Mouse (Mus musculus): Measurements from ENCODE around the gene Hmgcs1.
"Not testable (repeated sequence)": the region's sequence is repeated elsewhere in the genome, so short reads cannot be mapped to it uniquely, and the experiment has no call there.

Hmgcs1 gene

DNA sequence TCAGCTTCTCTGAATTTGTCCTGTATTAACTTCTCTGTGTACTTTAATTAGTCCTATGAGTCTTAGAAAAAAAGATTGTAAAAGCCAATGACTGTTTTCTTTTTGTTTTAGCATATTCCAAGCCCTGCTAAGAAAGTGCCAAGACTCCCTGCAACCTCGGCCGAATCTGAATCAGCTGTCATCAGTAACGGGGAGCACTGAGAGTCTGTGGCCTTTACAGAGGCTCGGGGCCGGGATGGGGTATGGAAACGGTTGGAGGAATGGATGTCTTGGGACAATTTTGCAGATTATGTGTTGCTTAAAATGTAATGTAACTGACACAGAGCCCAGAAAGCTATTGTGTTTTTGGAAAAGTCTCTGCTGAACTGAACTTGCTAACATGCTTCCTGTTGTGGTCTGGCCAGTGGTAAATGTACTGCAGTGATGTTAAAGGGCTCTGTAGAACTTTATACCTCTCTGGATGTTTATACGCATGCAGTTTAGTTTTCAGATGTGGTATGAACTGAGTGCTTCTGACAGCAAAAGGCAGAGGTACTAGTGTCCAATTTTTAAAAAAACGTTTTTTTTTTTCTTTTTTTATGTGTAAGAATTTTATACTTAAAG, 16.2 kb downstream of the Hmgcs1 start:
- DNase-seq (ENCODE audit: low spot score in 2 of 2), result not testable (repeated sequence)

DNA sequence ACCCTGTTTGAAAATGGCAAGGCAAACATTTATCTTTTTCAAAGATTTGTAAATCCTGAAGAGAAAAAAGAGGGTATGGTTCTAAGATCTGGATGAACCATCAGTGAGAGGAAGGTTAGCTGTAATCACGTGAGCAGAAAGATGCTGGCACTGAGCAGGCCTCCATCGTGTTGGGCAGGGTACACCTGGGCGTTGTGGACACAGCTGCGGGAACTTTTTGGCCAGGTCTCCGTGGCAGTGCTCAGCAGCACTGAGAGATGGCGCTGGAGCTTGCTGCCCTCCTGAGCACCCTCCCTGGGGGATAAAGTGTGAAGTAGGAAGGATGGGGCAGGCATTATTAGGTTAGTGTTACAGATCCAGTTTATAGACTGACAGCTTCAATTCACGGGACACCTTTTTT, 16.8 kb downstream of the Hmgcs1 start:
- no peak for DNase-seq (ENCODE audit: low spot score in 2 of 2)

DNA sequence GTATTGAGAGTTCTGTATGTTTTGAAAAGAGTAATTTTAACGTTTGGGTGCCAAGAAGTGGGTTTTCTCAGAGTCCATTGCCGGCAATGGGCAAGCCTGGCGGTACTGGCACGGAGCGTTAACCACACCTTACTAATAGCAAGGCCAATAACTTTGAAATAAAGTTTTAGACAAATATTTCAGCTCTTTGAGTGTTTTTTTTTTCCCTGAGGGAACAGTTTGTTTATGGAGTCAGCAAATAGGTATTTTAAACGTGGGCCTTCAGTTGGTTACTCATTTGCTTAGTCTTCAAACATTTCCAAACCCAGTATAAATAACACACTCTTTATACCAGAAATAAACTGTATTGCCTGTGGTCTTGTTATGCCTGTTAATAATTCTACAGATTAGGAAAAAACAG, 17.7 kb downstream of the Hmgcs1 start:
- DNase-seq (ENCODE audit: low spot score in 2 of 2), result no peak

DNA sequence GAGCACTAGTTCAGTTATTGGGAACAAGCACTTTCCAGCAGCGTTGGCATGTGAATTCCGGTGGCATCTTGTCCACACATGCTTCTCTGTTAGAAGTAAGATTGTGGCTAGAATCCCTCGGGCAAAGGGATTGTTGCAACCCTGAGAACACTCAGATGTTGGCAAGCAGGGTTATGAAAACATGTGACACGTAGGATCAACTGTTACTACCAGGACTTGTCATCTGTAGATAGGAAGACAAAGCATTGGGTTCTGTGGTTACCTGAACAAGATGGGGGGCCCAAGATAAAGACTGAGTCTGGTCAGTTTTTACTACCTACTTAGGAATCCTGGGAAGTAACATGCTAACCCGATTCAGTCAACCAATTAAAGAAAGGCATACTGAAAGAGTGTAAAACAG, 18.8 kb downstream of the Hmgcs1 start:
- DNase-seq (ENCODE audit: low spot score in 2 of 2), result no peak

DNA sequence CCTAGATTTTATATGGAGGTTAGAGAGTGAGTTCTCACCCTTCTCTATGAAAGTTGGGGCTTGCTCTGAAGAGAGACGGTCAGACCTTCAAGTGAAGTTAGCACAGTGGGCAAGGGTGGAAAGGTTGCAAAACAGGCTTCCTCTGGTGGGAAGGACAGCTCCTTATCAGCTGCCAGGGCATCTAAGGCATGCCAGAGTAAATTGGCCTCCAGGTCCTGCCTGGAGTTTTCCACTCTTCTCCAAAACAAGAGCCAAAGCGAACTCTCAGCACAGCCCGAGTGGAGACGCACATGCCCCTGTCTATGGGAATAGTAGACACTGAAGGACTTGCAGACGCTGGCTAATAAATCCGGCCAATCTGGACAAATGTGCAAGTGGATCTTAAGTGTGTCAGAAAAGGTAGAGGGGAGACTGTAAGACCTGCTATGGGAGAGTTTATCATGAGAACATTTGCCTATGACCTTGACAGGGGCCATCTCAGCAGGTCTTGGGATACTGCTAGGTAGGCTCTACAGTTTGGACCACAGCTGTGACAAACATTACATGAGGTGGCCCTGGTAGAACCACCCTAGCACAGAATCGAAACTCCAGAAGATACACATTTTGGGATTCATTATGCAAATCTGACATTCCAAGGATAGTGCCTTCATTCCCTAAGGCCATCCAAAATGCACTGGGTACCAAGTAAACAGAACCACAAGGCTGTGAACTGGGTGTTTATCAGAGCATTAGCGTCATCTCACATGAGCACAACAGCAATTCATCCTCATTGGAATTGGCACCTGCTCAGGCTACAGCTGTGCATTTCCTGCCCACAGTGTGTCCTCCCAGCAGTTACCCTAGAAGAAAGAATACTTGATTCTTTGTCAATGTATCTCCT, 19.4 kb downstream of the Hmgcs1 start:
- DNase-seq (ENCODE audit: low spot score in 2 of 2), result no peak

DNA sequence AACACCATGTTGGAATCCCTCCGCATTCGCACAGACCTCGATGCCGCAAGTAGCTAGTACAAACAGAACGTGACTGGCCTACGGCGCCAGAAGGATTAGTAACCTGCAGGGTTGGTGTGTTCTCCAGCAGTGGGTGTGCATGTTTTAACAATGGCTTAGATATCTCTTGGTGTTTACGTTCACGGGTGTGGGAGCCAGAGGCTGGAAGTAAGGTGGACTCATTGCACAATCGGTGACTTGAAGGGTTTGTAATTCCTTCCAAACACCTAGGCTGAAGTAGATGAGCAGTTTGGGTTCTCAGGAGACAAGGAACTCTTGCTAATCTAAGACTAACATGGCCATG, 20.1 kb downstream of the Hmgcs1 start:
- DNase-seq (ENCODE audit: low spot score in 2 of 2), result no peak

DNA sequence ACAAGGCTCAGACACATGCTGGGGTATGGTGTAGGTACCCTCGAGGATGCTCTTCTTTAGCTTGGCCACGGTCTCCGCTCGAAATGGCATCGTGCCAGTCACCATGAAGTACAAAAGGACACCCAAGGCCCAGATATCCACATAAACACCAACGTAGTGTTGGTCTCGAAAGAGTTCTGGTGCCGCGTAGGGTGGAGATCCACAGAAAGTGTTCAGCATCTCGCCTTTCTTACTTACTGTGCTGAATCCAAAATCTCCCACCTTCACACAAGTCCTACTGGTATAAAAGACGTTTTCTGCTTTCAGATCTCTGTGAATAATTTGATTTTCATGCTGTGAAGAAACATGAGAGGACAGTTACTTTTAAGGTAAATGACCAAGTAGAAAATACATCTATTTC, 22.3 kb downstream of the Hmgcs1 start:
- DNase-seq (ENCODE audit: low spot score in 2 of 2), result no peak

DNA sequence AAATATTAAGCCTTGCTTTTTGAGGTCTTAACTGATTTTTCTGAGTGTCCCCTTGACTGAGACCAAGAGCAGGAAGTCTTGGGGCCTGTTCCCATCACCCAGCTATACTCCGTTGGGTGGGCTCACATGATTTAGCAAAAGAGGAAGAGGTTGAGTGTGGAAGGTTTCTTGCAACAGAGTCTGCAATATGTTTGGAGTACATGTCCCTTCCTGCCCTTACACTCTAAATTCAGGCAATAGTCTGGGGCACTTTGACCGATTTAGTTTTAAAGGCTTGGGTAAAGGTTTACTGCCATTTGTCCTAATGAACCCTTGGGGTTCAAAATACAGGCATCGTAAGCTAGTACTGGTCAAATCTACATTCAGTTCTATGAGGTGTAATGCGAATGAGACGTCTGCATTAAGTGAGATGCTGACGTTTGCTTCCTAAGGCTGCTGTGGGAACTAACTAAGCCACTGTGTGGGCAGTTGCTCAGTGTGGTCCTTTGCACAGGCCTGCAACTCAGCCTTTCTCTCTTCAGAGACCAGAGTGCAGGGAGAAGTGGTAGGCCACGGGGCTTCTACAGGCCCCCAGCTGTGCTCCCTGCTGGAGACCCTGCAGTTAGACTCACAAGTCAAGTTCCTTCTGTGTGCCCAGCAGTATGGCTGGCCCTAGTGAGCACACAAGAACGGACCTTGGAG, 23.1 kb downstream of the Hmgcs1 start:
- no peak for DNase-seq (ENCODE audit: low spot score in 2 of 2)

DNA sequence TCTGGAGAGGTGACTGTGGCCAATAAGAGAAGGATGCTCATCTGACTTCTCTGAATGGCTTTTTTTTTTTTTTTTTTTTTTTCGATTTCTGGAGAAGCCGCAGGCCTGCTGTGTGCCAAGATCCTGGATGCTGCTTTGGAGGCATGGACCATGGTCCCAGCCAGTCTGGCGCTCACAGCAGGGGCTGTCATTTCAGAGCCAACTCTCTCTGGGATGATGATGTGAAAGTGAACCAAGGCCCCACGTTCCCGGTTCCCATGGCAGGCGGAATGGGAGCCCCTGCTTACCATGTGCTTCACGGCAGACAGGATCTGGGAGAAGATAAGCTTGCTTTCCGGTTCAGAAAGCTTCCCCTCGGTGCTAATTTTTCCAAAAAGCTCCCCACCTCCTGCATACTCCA, 23.6 kb downstream of the Hmgcs1 start:
- DNase-seq (ENCODE audit: low spot score in 2 of 2), result no peak

DNA sequence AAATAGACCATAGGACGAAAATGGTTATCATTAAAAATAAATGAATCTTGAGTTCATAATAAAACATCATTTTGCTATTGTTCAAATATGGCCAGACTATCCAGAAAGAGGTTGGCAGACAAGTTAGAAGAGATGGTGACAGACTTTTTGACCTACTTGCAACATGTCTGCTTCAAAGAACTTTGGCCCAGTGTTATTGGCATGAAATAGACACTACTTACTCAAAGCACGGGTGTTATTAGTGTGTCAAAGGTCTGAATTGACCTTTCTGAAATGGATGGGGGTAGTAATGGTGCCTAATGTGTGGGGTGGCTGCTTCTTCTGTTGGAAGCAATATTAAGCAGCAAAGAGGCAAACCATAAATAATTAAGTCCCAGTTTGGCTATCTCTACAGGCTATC, 25.9 kb downstream of the Hmgcs1 start:
- DNase-seq (ENCODE audit: low spot score in 2 of 2), result no peak

DNA sequence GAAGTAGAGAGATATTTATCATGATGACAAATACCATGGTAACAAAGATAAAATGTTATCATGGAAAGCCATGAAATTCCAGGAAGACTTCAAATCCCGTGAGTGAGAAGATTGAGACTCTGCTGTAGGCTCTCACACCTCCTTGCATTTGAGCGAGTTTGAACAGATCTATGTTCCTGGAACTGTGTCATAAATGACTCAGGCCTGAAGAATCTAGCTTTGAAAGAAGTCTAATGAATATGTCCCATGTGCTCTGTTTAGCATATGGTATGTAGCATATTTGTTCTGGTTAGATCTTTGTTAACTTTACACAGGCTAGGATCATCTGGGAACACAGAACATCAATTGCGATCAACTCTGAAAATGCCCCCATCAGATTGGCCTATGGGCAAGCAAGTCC, 32.3 kb downstream of the Hmgcs1 start:
- no peak for DNase-seq (ENCODE audit: low spot score in 2 of 2)

DNA sequence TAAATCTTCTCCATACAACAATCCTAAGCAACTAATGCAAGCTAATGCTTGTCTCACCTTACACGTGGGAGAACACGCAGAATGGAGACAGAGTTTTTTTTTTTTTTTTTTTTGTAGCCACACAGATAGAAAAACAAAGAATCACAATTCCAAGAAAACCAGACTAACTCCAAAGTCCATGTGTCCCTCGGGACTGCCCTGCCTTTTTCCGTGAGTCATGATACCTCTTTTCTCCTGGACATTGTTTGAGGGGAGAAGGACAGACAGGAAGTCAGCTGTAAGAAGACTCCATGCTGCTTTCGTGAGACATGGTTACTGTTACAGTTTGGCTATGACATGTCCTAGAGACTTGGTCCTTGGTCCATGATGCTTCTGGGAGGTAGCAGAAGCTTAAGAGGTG, 33.2 kb downstream of the Hmgcs1 start:
- DNase-seq (ENCODE audit: low spot score in 2 of 2), result no peak

DNA sequence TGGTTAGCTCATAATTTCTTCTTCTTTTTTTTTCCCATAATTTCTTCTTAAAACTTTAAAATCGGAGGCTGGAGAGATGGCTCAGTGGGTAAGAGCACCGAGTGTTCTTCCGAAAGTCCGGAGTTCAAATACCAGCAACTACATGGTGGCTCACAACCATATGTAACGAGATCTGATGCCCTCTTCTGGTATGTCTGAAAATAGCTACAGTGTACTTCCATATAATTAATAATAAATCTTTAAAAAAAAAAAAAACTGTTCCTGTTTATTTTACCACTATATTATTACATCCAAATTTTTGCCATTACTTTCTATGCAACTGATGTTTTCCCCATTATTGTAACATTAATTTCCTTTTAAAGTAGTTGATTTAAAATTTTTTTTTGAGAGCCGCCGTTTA, 34.4 kb downstream of the Hmgcs1 start:
- no peak for DNase-seq (ENCODE audit: low spot score in 2 of 2)

DNA sequence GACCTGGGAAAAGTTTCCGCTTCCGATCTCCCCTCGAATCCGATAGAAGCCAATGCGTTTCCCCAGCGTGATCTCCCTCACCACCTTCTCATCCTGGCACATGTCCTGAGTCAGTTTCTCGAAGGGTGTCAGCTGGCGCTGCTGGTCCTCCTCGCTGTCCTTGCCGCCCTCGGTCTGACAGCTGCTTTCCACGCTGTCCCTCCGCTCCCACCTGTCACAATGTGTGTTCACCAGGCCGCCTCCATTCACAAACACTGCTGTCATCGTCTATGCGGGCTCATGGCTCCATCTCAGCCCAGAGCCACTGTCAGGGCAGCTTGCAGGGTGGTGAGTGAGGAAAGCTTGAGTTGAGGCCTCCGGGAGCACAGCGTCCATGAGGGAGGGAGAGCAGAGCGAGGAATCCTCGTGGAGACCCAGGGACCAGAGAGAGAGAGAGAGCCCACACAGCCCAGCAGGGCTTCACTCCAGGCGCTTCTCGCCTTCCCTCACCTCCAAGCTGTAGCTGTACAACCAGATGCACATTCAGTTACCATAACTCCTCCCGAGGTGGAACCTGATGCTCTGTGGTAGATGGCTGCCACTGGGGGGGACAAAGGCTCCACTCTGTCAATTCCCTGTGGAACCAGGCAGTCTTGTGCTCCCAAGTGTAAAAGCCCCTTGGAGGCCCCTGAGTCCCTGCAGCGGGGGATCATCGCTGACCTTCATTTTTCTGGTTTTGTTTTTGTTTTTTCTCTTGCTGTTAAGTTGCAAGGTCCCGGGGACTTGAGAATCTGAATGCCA, 37.6 kb downstream of the Hmgcs1 start:
- no peak for DNase-seq (ENCODE audit: low spot score in 2 of 2)

DNA sequence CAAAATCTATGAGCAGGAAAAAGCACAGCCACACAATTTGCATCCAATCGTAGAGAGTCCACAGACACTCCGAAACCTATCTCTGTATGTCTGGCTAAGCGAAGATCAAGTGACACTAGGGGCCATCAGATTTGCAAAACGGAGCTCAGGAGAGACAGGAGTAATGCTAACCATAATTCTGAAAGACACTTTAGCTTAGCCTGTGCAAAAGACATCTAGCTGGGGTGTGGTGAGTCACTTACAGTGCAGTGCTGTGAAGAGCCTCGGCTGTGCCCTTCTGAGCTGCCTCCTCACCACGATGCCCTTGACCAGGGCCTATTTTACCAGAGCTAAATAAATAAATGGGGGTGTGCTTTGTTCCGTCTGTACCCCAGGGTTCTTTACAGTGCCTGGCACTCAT, 39.2 kb downstream of the Hmgcs1 start:
- no peak for DNase-seq (ENCODE audit: low spot score in 2 of 2)

DNA sequence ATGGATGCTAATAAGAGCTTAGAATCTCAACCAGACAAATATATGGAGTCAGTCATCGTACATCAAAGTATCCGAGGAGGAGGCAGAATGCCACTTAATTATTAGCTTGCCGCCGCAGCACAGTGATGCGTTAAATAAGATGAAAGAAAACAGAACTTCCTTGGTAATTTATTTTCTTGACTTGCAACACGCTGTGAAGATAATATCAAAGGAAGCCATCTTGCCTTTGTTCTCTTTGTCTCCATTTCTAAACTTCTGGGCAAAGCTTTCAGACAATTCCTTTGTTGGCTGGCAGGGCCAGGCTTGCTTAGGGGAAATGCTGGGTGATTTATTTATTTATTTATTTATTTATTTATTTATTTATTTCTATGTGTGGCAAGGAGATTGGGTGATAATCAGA, 41.3 kb downstream of the Hmgcs1 start:
- no peak for DNase-seq (ENCODE audit: low spot score in 2 of 2)

DNA sequence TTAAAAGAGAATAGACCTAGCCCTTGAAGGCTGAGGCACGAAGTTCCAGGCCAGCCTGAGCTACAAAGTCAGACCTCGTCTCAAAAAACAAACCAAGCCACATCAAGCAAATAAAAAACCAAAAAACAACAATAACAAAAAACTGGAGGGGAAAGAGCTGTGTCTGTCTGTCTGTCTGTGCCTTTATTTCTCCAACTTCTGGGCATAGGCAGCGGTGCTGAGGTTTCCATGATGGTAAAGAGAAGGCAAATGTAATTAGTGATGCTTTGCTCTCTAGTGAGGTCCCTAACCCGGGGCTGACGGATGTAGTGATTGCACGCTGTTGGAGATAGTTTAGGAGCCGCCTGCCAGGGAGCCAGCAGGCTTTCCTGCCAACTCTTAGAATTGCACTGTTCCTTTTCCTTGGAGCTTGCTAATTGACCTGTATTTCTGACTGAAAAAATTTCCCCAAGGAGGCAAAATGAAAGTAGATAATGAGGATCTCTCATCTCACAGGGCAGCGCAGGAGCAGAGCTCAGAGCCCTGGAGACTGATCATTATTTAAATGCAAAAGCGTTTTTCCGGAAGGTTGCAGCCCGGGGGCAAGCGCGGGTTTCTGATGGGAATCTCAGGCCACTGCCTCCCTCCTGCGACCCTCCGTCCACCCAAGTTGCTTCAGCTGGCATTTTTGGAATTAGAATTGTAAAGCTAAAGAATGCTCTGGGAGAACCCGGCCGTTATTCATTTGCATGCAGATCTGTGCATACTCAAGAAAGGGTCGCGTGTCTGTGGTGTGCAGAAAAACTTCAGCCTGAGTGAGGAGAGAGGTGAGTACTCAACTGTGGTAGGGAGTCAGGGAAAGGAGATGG, 51.4 kb downstream of the Hmgcs1 start:
- DNase-seq (ENCODE audit: low spot score in 2 of 2), result no peak

DNA sequence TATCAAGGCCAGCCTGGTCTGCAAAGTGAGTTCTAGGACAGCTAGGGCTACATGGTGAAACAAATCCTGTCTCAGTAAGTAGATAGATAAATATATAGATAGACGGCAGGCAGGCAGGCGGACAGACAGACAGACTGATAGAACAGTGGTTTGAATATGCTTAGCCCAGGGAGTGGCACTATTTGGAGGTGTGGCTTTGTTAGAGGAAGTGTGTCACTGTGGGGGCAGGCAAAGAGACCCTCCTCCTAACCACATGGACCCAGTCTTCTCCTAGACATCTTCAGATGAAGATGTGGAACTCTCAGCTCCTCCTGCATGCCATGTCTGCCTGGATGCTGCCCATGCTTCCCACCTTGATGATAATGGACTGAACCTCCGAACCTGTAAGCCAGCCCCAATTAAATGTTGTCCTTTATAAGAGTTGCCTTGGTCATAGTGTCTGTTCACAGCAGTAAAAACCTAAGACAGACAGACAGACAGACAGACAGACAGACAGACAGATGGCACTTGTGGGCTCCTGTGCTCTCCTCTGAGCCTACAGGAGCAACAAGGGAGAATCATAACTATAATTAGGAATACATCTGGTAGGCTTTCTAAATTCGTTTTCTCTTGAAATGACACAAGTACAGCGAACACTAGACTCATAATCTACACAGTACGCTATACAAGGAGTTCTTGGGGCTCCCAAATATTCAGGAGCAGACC, 52.7 kb downstream of the Hmgcs1 start:
- DNase-seq (ENCODE audit: low spot score in 2 of 2), result no peak

DNA sequence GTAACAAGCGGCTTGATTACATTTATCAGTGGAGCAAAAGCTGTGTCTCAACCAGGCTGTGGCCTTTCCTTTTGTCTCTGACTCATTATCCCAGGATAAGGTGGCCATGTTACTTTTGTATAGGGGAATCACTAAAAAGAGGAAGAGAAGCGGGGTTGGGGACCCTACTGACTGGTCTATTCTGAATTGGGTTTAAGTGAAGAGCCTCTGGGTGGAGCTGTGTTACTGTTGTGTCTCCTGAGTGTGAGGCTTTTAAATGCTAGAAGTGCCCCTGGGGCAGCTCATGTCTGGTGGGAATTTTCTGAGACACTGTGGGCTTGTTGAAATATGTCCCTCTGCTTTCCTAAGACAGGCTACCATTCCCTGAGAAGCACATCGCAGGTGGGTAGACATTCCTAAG, 53.3 kb downstream of the Hmgcs1 start:
- DNase-seq (ENCODE audit: low spot score in 2 of 2), result no peak

DNA sequence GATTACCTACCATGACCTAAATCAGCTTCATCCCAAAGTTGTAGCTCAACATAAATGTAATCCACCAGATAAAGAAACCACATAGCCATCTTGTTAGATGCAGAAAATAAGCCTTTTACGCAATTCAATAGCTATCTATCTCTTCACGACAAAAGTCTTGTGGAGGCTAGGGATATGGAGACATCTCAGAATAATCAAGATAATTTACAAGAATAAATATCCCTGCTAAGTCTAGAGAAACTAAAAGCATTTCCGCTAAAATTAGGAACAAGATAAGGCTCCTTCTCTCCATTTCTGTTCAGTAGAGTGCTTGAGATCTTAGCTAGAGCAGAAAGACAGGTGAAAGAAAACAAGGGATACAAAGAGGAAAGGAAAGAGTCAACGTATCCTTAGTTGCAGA, 56.8 kb downstream of the Hmgcs1 start:
- no peak for DNase-seq (ENCODE audit: low spot score in 2 of 2)

All from heart, adult 9 months (tissue).